Mouse (Mus musculus) embryonic stem cell, embryonic (primary cell): ENCODE results near the gene Zbtb39.

Experiments used
- CTCF ChIA-PET, 4 experiments: fragments of 300-600 bp in 2 of 4; fragments of 350-600 bp in 2 of 4; sonication (Branson Sonifier 250); formaldehyde crosslinking; loops; one replicate each; lab custom pipeline; 2022; ENCODE audit warnings: inconsistent platforms in 2 of 4; lab: Charles Lee
- POLR2A ChIA-PET, 4 experiments: fragments of 300-600 bp in 2 of 4; fragments of 350-600 bp in 2 of 4; sonication (Branson Sonifier 250); formaldehyde crosslinking; loops; one replicate each; lab custom pipeline; 2022; ENCODE audit warnings: antibody characterized with exemption in 4 of 4, inconsistent platforms in 1 of 4; lab: Charles Lee

The Zbtb39 gene

GRCm38 (mm10) chr10:127739083-127739660 lies at the start of gene Zbtb39:
TSS of gene Zbtb39 (plus strand) at chr10:127739538.
- ChIA-PET POLR2A (interaction anchor here in 3 of 4 experiments (0.5 to 2.4 kb wide), 16 partner anchors 8 to 766 kb away, joined by 3 to 13 read pairs (median 4); partner anchors contain the start of gene Naca (in 2 of the 3)), CTCF (interaction anchor here (0.6 to 2.5 kb wide), 31 partner anchors 7 to 360 kb away, joined by 3 to 13 read pairs (median 5); partner anchors contain the start of genes Myo1a (in 2 of the 4), Lrp1 (in 1 of the 4), Nab2 (in 1 of the 4) and Stat6 (in 1 of the 4))

- CTCF ChIA-PET: interaction anchor here in 3 of 4 experiments (0.5 to 3.9 kb wide), 16 partner anchors 8 to 318 kb away, joined by 3 to 21 read pairs (median 3); partner anchors contain the start of gene Myo1a (in 2 of the 3)
- POLR2A ChIA-PET: interaction anchor here in 2 of 4 experiments (1.1 to 3.9 kb wide), 3 partner anchors 11 to 39 kb away, joined by 3 to 11 read pairs (median 4); no protein-coding TSS in a partner anchor
These were observed 48.3 kb upstream of the Zbtb39 start for GRCm38 (mm10) chr10:127691053-127691452.

DNA sequence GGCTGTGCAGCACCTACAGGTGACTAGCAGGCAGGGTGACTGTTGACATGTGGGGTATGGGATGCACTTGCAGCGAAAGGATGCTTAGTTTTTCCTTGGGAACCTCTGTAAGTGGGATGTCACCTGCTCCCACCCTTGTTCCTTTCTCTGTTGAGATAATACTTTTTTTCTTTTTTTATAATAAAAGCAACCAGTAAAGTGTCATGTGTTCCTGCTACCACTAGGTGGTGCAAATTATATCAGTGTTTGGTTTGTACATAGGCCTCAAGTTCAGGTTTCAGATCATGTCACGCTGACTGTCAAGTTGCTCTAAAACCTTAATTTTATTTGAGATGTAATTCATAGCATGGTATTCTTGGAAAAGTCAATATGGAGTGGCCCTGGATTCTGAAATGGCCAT lies 44.7 kb upstream of the Zbtb39 start:
- POLR2A ChIA-PET: no interaction called here

GRCm38 (mm10) chr10:127695775-127696174 lies 43.6 kb upstream of the Zbtb39 start:
- ChIA-PET POLR2A (interaction anchor here in 1 of 4 experiments (1.5 kb wide), 1 partner anchor 29 kb away, joined by 4 read pairs; the partner anchor contains the start of gene Tac2), CTCF (interaction anchor here in 1 of 4 experiments (0.7 kb wide), 1 partner anchor 9 kb away, joined by 3 read pairs; the partner anchor contains the start of gene Myo1a)

More for the DNA sequence above, 44.7 kb upstream of the Zbtb39 start:
- CTCF ChIA-PET: interaction anchor here in 1 of 4 experiments (2.3 kb wide), 1 partner anchor 40 kb away, joined by 10 read pairs; no protein-coding TSS in a partner anchor

DNA sequence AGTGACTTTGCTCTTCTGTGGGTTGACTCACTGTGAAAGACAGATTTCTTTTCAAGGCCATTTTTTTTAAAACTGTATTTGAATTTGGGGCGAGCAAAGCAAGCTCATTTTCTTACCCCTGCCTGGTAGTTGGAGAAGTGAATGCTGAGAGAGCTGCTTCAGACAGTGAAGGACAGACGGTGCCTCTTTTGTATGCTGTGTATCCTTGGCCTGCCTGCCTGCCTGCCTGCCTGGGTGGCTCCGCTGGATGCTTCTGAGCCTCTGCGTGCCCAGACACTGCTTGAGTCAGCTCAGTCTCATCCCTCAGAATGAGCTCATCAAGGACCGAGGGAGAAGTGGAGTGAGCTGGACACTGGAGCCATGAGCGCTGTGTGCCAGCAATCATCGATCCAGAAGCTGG lies 40.4 kb upstream of the Zbtb39 start:
- CTCF ChIA-PET: interaction anchor here in 1 of 4 experiments (0.6 kb wide), 1 partner anchor 239 kb away, joined by 3 read pairs; no protein-coding TSS in a partner anchor
- POLR2A ChIA-PET: interaction anchor here in 2 of 4 experiments (0.6 to 2.8 kb wide), 9 partner anchors 8 to 217 kb away, joined by 3 to 10 read pairs (median 3); partner anchors contain the start of gene Nab2 (in 1 of the 2)

- ChIA-PET CTCF (interaction anchor here in 3 of 4 experiments (0.6 to 3.6 kb wide), 9 partner anchors 11 to 305 kb away, joined by 3 to 21 read pairs (median 4); partner anchors contain the start of gene Stat6 (in 1 of the 3)), POLR2A (interaction anchor here in 3 of 4 experiments (0.6 to 1.7 kb wide), 11 partner anchors 13 to 726 kb away, joined by 3 to 7 read pairs (median 3); partner anchors contain the start of gene Naca (in 1 of the 3))
These were observed 36.0 kb upstream of the Zbtb39 start for GRCm38 (mm10) chr10:127703299-127703698.

DNA sequence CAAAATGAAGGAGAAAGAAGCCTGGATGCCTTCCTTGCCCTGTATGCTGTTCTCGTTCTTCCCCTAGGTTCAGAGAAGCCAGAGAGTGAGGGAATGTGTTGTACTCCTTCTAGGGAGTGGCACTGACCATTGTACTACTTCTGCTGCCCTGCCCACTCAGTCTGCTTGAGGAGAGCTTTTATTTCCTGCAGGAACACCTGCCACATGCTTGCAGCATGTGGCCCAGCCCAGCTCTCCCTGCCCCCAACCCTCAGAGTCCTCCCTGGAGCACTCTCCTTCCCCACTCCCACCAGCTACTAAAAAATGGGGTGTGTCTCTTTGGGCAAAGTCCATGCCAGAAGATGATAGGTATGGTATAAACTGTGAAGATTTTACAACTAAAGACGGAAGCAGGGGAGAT lies 35.0 kb upstream of the Zbtb39 start:
- POLR2A ChIA-PET: interaction anchor here in 2 of 4 experiments (0.7 to 2.2 kb wide), 12 partner anchors 11 to 331 kb away, joined by 3 to 11 read pairs (median 3); partner anchors contain the start of genes Naca (in 2 of the 2) and Tac2 (in 1 of the 2)
- CTCF ChIA-PET: interaction anchor here (0.6 to 3.6 kb wide), 22 partner anchors 11 to 83 kb away, joined by 3 to 21 read pairs (median 4); partner anchors contain the start of genes Gpr182 (in 1 of the 4), Lrp1 (in 1 of the 4), Nab2 (in 1 of the 4) and Stat6 (in 1 of the 4)

GRCm38 (mm10) chr10:127704766-127705220 lies 34.5 kb upstream of the Zbtb39 start, which contains the start of gene Myo1a:
TSS of gene Myo1a (plus strand) at chr10:127705170.
- POLR2A ChIA-PET: interaction anchor here in 2 of 4 experiments (0.5 to 2.2 kb wide), 13 partner anchors 10 to 1046 kb away, joined by 3 to 11 read pairs (median 3); partner anchors contain the start of genes Nab2 (in 1 of the 2), Naca (in 1 of the 2) and Tac2 (in 1 of the 2)
- CTCF ChIA-PET: interaction anchor here (0.6 to 3.6 kb wide), 30 partner anchors 9 to 280 kb away, joined by 3 to 21 read pairs (median 4); partner anchors contain the start of genes Gpr182 (in 1 of the 4), Nab2 (in 1 of the 4) and Stat6 (in 1 of the 4)

GRCm38 (mm10) chr10:127705783-127706182 lies 33.6 kb upstream of the Zbtb39 start:
- ChIA-PET CTCF (interaction anchor here in 2 of 4 experiments (0.5 to 1.2 kb wide), 5 partner anchors 23 to 62 kb away, joined by 3 to 6 read pairs (median 4); no protein-coding TSS in a partner anchor), POLR2A (interaction anchor here in 1 of 4 experiments (0.8 to 3.3 kb wide), 6 partner anchors 9 to 38 kb away, joined by 3 to 11 read pairs (median 5); partner anchors contain the start of genes Nab2 and Tac2)

GRCm38 (mm10) chr10:127707721-127708120 lies 31.6 kb upstream of the Zbtb39 start:
- CTCF ChIA-PET: interaction anchor here in 1 of 4 experiments (0.9 kb wide), 1 partner anchor 17 kb away, joined by 4 read pairs; no protein-coding TSS in a partner anchor
- POLR2A ChIA-PET: interaction anchor here in 2 of 4 experiments (0.6 to 3.3 kb wide), 6 partner anchors 9 to 331 kb away, joined by 3 to 11 read pairs (median 4); partner anchors contain the start of gene Tac2 (in 2 of the 2)

DNA sequence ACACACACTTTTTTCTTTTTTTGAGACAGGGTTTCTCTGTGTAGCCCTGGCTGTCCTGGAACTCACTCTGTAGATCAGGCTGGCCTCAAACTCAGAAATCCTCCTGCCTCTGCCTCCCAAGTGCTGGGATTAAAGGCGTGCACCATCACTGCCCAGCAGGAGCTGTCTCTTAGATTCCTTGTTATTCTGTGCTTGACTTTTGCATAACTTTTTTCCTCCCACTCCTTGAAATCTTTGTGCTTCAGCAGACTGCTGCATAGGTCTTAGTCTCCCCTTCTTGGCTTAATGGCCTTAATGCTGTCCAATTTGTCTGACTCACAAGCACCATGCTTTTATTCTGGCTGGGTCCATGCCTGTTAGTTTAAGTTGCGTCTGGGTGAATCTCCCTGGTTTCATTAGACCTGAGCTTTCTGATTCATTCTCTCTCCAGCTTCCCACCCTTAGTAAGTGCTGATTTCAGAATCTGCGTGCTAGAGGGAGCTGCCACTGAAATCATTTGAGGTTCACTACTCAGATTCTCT lies 30.4 kb upstream of the Zbtb39 start:
- ChIA-PET CTCF (interaction anchor here (0.5 to 1.6 kb wide), 6 partner anchors 11 to 479 kb away, joined by 3 to 4 read pairs (median 3); no protein-coding TSS in a partner anchor), POLR2A (interaction anchor here in 3 of 4 experiments (0.6 to 3.3 kb wide), 8 partner anchors 11 to 315 kb away, joined by 3 to 11 read pairs (median 4); partner anchors contain the start of gene Tac2 (in 1 of the 3))

GRCm38 (mm10) chr10:127710331-127710730 lies 29.0 kb upstream of the Zbtb39 start:
- CTCF ChIA-PET: interaction anchor here in 2 of 4 experiments (0.6 to 1.4 kb wide), 6 partner anchors 13 to 197 kb away, joined by 3 to 7 read pairs (median 3); partner anchors contain the start of gene Tac2 (in 1 of the 2)

DNA sequence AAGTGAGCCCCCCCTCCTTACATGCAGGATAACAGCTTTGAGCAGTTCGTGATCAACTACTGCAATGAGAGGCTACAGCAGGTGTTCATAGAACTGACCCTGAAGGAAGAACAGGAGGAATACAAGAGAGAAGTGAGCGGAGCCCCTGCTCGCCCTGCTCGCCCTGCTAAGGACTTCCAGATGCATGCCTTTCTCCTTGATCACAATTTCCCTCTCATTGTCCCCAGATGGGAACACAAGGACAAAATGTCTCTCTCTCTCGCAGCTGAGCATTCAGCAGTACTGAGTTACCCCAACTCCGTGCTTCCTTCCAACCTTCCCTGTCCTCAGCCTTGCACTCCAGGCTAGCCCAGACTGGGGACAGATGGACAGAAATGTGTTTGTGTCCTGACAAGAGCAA lies 26.6 kb upstream of the Zbtb39 start:
- ChIA-PET POLR2A (interaction anchor here in 2 of 4 experiments (0.5 to 0.7 kb wide), 2 partner anchors 28 to 86 kb away, joined by 3 to 4 read pairs; no protein-coding TSS in a partner anchor), CTCF (interaction anchor here in 1 of 4 experiments (0.5 kb wide), 1 partner anchor 181 kb away, joined by 3 read pairs; no protein-coding TSS in a partner anchor)

More at GRCm38 (mm10) chr10:127710331-127710730, 29.0 kb upstream of the Zbtb39 start:
- POLR2A ChIA-PET: interaction anchor here in 1 of 4 experiments (1.1 to 2.2 kb wide), 5 partner anchors 11 to 223 kb away, joined by 3 to 10 read pairs (median 5); no protein-coding TSS in a partner anchor

DNA sequence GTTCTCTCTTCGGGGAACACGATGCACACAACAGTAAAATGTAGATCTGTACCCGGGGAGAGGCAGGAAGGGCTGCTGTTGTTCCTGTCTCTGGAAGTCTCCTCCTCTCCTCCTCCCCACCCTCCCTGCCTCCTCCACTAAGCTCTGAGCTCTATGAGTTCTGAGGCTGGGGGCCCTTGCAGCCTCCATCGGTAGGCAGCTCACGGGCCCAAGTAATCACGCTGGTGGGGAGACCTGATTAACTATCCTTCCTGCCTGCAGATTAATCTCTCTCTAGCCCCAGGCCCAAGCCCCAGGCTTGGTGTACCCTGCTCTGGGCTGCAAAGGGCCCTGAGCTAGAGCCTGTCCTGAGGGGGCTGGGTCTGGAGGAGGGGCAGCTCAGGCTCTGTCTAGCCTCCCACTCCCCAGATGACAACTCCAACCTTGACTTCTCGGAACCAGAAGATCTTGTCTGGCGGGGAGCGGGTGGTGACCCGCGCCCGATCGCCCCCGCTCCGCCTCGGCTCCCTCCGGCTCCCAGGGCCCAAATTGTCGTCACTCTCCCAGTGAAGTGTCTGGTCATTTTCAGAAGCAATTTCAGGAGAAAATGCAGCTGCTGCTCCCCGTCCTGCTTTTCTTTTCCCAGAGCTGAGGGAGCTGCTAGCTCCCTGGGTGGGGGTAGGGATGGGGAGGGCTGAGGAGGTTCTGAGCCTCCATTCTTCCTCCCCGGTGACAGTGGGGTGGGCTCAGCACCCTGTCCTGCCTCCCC lies 17.5 kb upstream of the Zbtb39 start:
- POLR2A ChIA-PET: interaction anchor here in 3 of 4 experiments (0.5 to 2.2 kb wide), 14 partner anchors 9 to 101 kb away, joined by 3 to 7 read pairs (median 4); partner anchors contain the start of gene Lrp1 (in 1 of the 3)
- CTCF ChIA-PET: interaction anchor here in 3 of 4 experiments (0.7 to 1.9 kb wide), 7 partner anchors 8 to 79 kb away, joined by 3 to 6 read pairs (median 3); partner anchors contain the start of genes Myo1a (in 2 of the 3) and Stat6 (in 1 of the 3)

GRCm38 (mm10) chr10:127724178-127724577 lies 15.2 kb upstream of the Zbtb39 start, which contains the start of gene Tac2:
TSS of gene Tac2 (plus strand) at chr10:127724478.
- CTCF ChIA-PET: interaction anchor here in 3 of 4 experiments (0.6 to 3.0 kb wide), 9 partner anchors 9 to 215 kb away, joined by 3 to 12 read pairs (median 6); partner anchors contain the start of gene Myo1a (in 1 of the 3)

More at GRCm38 (mm10) chr10:127724178-127724577, 15.2 kb upstream of the Zbtb39 start, which contains the start of gene Tac2:
- POLR2A ChIA-PET: interaction anchor here in 3 of 4 experiments (0.7 to 2.0 kb wide), 7 partner anchors 16 to 386 kb away, joined by 3 to 11 read pairs (median 3); partner anchors contain the start of gene Myo1a (in 1 of the 3)
